Mouse (Mus musculus) C2C12 (cell line): Measurements from ENCODE around the gene Olfr1179. TPM values are rescaled to one million over a fixed set of nuclear protein-coding genes. Genes with fewer than 3 reads are reported as not detected.

ENCODE experiments used
- H3K27me3 ChIP-seq: one replicate; pipeline ENCODE4 v1.6.1; 2011; ENCODE audit not compliant: control insufficient read depth, insufficient read depth, insufficient read length
- H3K36me3 ChIP-seq: one replicate; pipeline ENCODE4 v1.6.1; 2011; ENCODE audit not compliant: control insufficient read depth, insufficient read depth
- H3K4me3 ChIP-seq: one replicate; pipeline ENCODE4 v1.5.1; 2011; ENCODE audit warnings: mild to moderate bottlenecking, control low read depth; ENCODE audit not compliant: poor library complexity, insufficient read depth, severe bottlenecking
- H3K79me2 ChIP-seq: one replicate; pipeline ENCODE4 v1.6.1; 2011; ENCODE audit not compliant: control insufficient read depth, insufficient read depth
- H3K79me3 ChIP-seq: one replicate; pipeline ENCODE4 v1.6.1; 2011; ENCODE audit warnings: low read depth, control low read depth
- H3ac ChIP-seq: one replicate; pipeline ENCODE3; 2011; ENCODE audit warnings: low read depth; ENCODE audit not compliant: control insufficient read depth, insufficient read length
- CEBPB ChIP-seq: IDR thresholded peaks from one replicate; pipeline ENCODE4 v1.6.1; 2011; ENCODE audit warnings: low read depth, mild to moderate bottlenecking, control low read depth, moderate library complexity
- CTCF ChIP-seq: IDR thresholded peaks from one replicate; pipeline ENCODE4 v1.5.1; 2011; ENCODE audit not compliant: control insufficient read depth, insufficient read depth, insufficient read length
- FOSL1 ChIP-seq: IDR thresholded peaks from one replicate; pipeline ENCODE4 v1.8.0; 2011; ENCODE audit warnings: mild to moderate bottlenecking, low read length; ENCODE audit not compliant: poor library complexity, insufficient read depth, severe bottlenecking
- MAX ChIP-seq: IDR thresholded peaks from one replicate; pipeline ENCODE4 v1.6.1; 2011; ENCODE audit warnings: mild to moderate bottlenecking, control low read depth
- MYOD1 ChIP-seq: IDR thresholded peaks from one replicate; pipeline ENCODE4 v1.6.1; 2011; ENCODE audit warnings: low read depth; ENCODE audit not compliant: control insufficient read depth, insufficient read length
- MYOG ChIP-seq: IDR thresholded peaks from one replicate; pipeline ENCODE4 v1.6.1; 2011; ENCODE audit not compliant: control insufficient read depth, insufficient read length; ENCODE audit errors: extremely low read depth
- USF1 ChIP-seq: IDR thresholded peaks from one replicate; pipeline ENCODE4 v1.6.1; 2011; ENCODE audit warnings: low read depth, mild to moderate bottlenecking, control low read depth, moderate library complexity
- polyA plus RNA-seq: library from polyadenylated mRNA; unstranded; fragments of >200 nt; fragmentation: generic; extraction: Trizol; gene quantifications from one replicate; pipeline ENCODE4 v1.2.1, GENCODE M21; 2012; ENCODE audit warnings: missing spikeins

Gene Olfr1179
- polyA plus RNA-seq, 1 experiment: not detected

GRCm38 (mm10) chr2:88356304-88356703 is 49.9 kb downstream of the Olfr1179 start:
- no peak overlapping the region for H3ac ChIP-seq
- TF ChIP-seq MYOG (no peak), USF1 (no peak), MAX (no peak), MYOD1 (no peak), FOSL1 (no peak), CTCF (no peak), CEBPB (no peak)
- H3K79me2 ChIP-seq: no peaks in the 10 kb centered on the region
- no peaks in the 10 kb centered on the region for H3K79me3 ChIP-seq
- H3K4me3 ChIP-seq: no peak overlapping the region
- no peaks in the 10 kb centered on the region for H3K36me3 ChIP-seq
- H3K27me3 ChIP-seq: no peaks in the 10 kb centered on the region

Other genes with a start within 250 kb of the Olfr1179 start
- not detected for gene Olfr1168, start 224.6 kb downstream of the Olfr1179 start, polyA plus RNA-seq
- gene Olfr1170, start 178.1 kb downstream of the Olfr1179 start, polyA plus RNA-seq: not detected
- not detected for gene Olfr1173, start 126.6 kb downstream of the Olfr1179 start, polyA plus RNA-seq
- not detected for gene Olfr1174-ps, start 91.3 kb downstream of the Olfr1179 start, polyA plus RNA-seq
- not detected for gene Olfr1175-ps, start 79.2 kb downstream of the Olfr1179 start, polyA plus RNA-seq
- not detected for gene Olfr1176, start 69.7 kb downstream of the Olfr1179 start, polyA plus RNA-seq
- gene Olfr1177-ps, start 60.0 kb downstream of the Olfr1179 start, polyA plus RNA-seq: not detected
- gene Olfr1178, start 19.4 kb downstream of the Olfr1179 start, polyA plus RNA-seq: not detected
- gene Olfr1180, start 12.7 kb upstream of the Olfr1179 start, polyA plus RNA-seq: not detected
- not detected for gene Olfr1181, start 19.7 kb upstream of the Olfr1179 start, polyA plus RNA-seq
- gene Gm13757, start 42.7 kb upstream of the Olfr1179 start, polyA plus RNA-seq: not detected
- not detected for gene Olfr1183, start 48.4 kb upstream of the Olfr1179 start, polyA plus RNA-seq
- gene Olfr1184, start 77.1 kb upstream of the Olfr1179 start, polyA plus RNA-seq: not detected
- gene Olfr1185-ps1, start 86.9 kb upstream of the Olfr1179 start, polyA plus RNA-seq: not detected
- gene Olfr1186, start 112.1 kb upstream of the Olfr1179 start, polyA plus RNA-seq: not detected
- gene Olfr1188, start 150.5 kb upstream of the Olfr1179 start, polyA plus RNA-seq: not detected
- gene Olfr1189, start 180.0 kb upstream of the Olfr1179 start, polyA plus RNA-seq: not detected
- not detected for gene Olfr1191-ps1, start 234.1 kb upstream of the Olfr1179 start, polyA plus RNA-seq
- not detected for gene Olfr1192-ps1, start 242.1 kb upstream of the Olfr1179 start, polyA plus RNA-seq